Mouse (Mus musculus): ENCODE data around the gene Lman1l. TPM values are rescaled to one million over a fixed set of nuclear protein-coding genes. Genes with fewer than 3 reads are reported as not detected.

Lman1l gene
- polyA plus RNA-seq, 1 experiment from 2014 or later: not detected

- H3K9ac ChIP-seq (replicated peaks; ENCODE audit: low read depth, low read length): no peak overlapping the region
- no peaks in the 10 kb centered on the region for H3K9me3 ChIP-seq (ENCODE audit: control insufficient read depth, low read depth, low read length)
- no peak overlapping the region for H3K4me3 ChIP-seq (ENCODE audit: low read depth, low read length)
- no peaks in the 10 kb centered on the region for H3K27me3 ChIP-seq (ENCODE audit: control insufficient read depth, insufficient read depth, low read length)
- H3K4me1 ChIP-seq (ENCODE audit: control insufficient read depth, insufficient read depth, low read length): no peaks in the 10 kb centered on the region
- no peak overlapping the region for H3K4me2 ChIP-seq (replicated peaks; ENCODE audit: low read depth, low read length)
- no peaks in the 10 kb centered on the region for H3K36me3 ChIP-seq (ENCODE audit: control insufficient read depth, insufficient read depth, low read length)
- no peak for ATAC-seq (ENCODE audit: insufficient number of reproducible peaks, insufficient read depth, low FRiP score, low read depth)
- no peak overlapping the region for H3K27ac ChIP-seq (ENCODE audit: low read length)
- WGBS: 22% methylated on average over 4 of the region's 4 CpGs
Observed at GRCm38 (mm10) chr9:57659774-57660173, 39.2 kb upstream of the Lman1l start.

GRCm38 (mm10) chr9:57658970-57659369 lies 38.4 kb upstream of the Lman1l start:
- Histone ChIP-seq H3K4me2 (replicated peaks; ENCODE audit: low read depth, low read length) (no peak overlapping the region), H3K27ac (ENCODE audit: low read length) (no peak overlapping the region), H3K27me3 (ENCODE audit: control insufficient read depth, insufficient read depth, low read length) (no peaks in the 10 kb centered on the region), H3K4me1 (ENCODE audit: control insufficient read depth, insufficient read depth, low read length) (no peaks in the 10 kb centered on the region), H3K9ac (replicated peaks; ENCODE audit: low read depth, low read length) (no peak overlapping the region), H3K36me3 (ENCODE audit: control insufficient read depth, insufficient read depth, low read length) (no peaks in the 10 kb centered on the region), H3K9me3 (ENCODE audit: control insufficient read depth, low read depth, low read length) (no peaks in the 10 kb centered on the region), H3K4me3 (ENCODE audit: low read depth, low read length) (no peak overlapping the region)
- WGBS: 85% methylated on average over 4 of the region's 4 CpGs
- ATAC-seq (ENCODE audit: insufficient number of reproducible peaks, insufficient read depth, low FRiP score, low read depth): no peak

DNA sequence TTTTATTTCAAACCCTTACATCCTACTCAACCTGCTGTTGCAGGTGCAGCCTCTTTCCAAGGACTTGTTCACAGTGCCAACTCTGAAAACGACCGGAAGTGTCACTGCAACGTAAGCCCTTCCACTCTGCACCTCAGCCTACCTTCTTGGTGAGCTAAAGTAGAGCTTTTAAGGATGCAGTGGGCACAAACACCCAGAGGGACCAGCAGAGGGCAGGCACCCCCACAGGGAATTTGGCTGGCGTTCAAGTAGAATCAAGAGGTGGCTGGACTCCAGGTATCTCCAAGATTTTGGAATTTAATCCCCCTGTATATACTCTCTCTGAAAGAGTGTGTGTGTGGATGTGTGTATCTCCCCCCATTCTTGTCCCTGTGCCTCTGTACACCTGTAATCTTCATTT lies 37.3 kb upstream of the Lman1l start:
- no peak overlapping the region for H3K4me3 ChIP-seq (ENCODE audit: low read depth, low read length)
- WGBS: 56% methylated on average over 4 of the region's 4 CpGs
- no peak overlapping the region for H3K9ac ChIP-seq (replicated peaks; ENCODE audit: low read depth, low read length)
- H3K4me1 ChIP-seq (ENCODE audit: control insufficient read depth, insufficient read depth, low read length): no peaks in the 10 kb centered on the region
- no peaks in the 10 kb centered on the region for H3K27me3 ChIP-seq (ENCODE audit: control insufficient read depth, insufficient read depth, low read length)
- H3K36me3 ChIP-seq (ENCODE audit: control insufficient read depth, insufficient read depth, low read length): no peaks in the 10 kb centered on the region
- no peak for ATAC-seq (ENCODE audit: insufficient number of reproducible peaks, insufficient read depth, low FRiP score, low read depth)
- no peak overlapping the region for H3K4me2 ChIP-seq (replicated peaks; ENCODE audit: low read depth, low read length)
- no peaks in the 10 kb centered on the region for H3K9me3 ChIP-seq (ENCODE audit: control insufficient read depth, low read depth, low read length)
- H3K27ac ChIP-seq (ENCODE audit: low read length): no peak overlapping the region

- H3K36me3 ChIP-seq (ENCODE audit: control insufficient read depth, insufficient read depth, low read length): no peaks in the 10 kb centered on the region
- H3K27ac ChIP-seq (ENCODE audit: low read length): no peak overlapping the region
- no peak overlapping the region for H3K9ac ChIP-seq (replicated peaks; ENCODE audit: low read depth, low read length)
- no peak for ATAC-seq (ENCODE audit: insufficient number of reproducible peaks, insufficient read depth, low FRiP score, low read depth)
- H3K4me2 ChIP-seq (replicated peaks; ENCODE audit: low read depth, low read length): no peak overlapping the region
- 79% methylated on average over 19 of the region's 19 CpGs for WGBS
- no peaks in the 10 kb centered on the region for H3K27me3 ChIP-seq (ENCODE audit: control insufficient read depth, insufficient read depth, low read length)
- H3K4me1 ChIP-seq (ENCODE audit: control insufficient read depth, insufficient read depth, low read length): no peaks in the 10 kb centered on the region
- H3K4me3 ChIP-seq (ENCODE audit: low read depth, low read length): no peak overlapping the region
- no peaks in the 10 kb centered on the region for H3K9me3 ChIP-seq (ENCODE audit: control insufficient read depth, low read depth, low read length)
Observed at GRCm38 (mm10) chr9:57656631-57657350, 36.2 kb upstream of the Lman1l start.

- Histone ChIP-seq H3K9ac (replicated peaks; ENCODE audit: low read depth, low read length) (no peak overlapping the region), H3K4me2 (replicated peaks; ENCODE audit: low read depth, low read length) (no peak overlapping the region; the same call in 1 of the 2 replicates), H3K4me3 (ENCODE audit: low read depth, low read length) (no peak overlapping the region), H3K36me3 (ENCODE audit: control insufficient read depth, insufficient read depth, low read length) (no peaks in the 10 kb centered on the region), H3K4me1 (ENCODE audit: control insufficient read depth, insufficient read depth, low read length) (peaks cover 1% of the 10 kb centered on the region; the same call in 1 of the 2 replicates), H3K9me3 (ENCODE audit: control insufficient read depth, low read depth, low read length) (no peaks in the 10 kb centered on the region), H3K27me3 (ENCODE audit: control insufficient read depth, insufficient read depth, low read length) (no peaks in the 10 kb centered on the region), H3K27ac (ENCODE audit: low read length) (no peak overlapping the region)
- WGBS: 2% methylated on average over 11 of the region's 11 CpGs
- ATAC-seq (ENCODE audit: insufficient number of reproducible peaks, insufficient read depth, low FRiP score, low read depth): peak; percentile 68
Observed at GRCm38 (mm10) chr9:57655749-57656148, 35.2 kb upstream of the Lman1l start.

GRCm38 (mm10) chr9:57654966-57655365 lies 34.4 kb upstream of the Lman1l start:
- H3K9ac ChIP-seq (replicated peaks; ENCODE audit: low read depth, low read length): no peak overlapping the region
- peaks cover 5% of the 10 kb centered on the region; the same call in 1 of the 2 replicates for H3K4me1 ChIP-seq (ENCODE audit: control insufficient read depth, insufficient read depth, low read length)
- WGBS: 79% methylated on average over 1 of the region's 1 CpGs
- H3K9me3 ChIP-seq (ENCODE audit: control insufficient read depth, low read depth, low read length): no peaks in the 10 kb centered on the region
- no peak overlapping the region for H3K4me2 ChIP-seq (replicated peaks; ENCODE audit: low read depth, low read length)
- H3K27ac ChIP-seq (ENCODE audit: low read length): no peak overlapping the region
- no peaks in the 10 kb centered on the region for H3K36me3 ChIP-seq (ENCODE audit: control insufficient read depth, insufficient read depth, low read length)
- no peak for ATAC-seq (ENCODE audit: insufficient number of reproducible peaks, insufficient read depth, low FRiP score, low read depth)
- H3K4me3 ChIP-seq (ENCODE audit: low read depth, low read length): no peak overlapping the region
- H3K27me3 ChIP-seq (ENCODE audit: control insufficient read depth, insufficient read depth, low read length): no peaks in the 10 kb centered on the region

DNA sequence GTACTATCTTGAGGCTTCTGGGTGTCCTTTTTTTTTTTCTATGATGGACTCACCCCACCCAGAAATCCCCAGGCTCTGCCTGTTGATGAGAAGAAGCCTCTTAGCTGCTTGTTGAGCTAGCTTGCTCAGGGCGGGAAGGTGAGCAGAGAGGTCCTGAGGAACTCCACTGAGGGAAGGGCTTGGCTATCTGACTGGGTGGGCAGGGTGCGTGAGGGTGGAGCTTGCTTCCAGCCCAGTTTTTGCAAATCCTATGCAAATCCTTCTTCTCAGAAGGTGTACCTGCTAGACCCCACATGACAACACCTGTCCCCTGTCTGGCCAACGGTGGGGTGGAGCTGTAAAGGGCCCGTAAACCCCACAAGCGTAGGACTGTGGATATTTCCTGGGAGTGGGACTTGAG lies 32.7 kb upstream of the Lman1l start, which contains the start of gene Csk:
Csk (minus strand) TSS at position 349 of the 400 bp plus-strand sequence.
- Histone ChIP-seq H3K9ac (replicated peaks; ENCODE audit: low read depth, low read length) (0 out of 2 replicates have a peak within 1 kb of the TSS, but pooled peaks have one; percentile 2), H3K4me2 (replicated peaks; ENCODE audit: low read depth, low read length) (peak within 1 kb of the TSS; percentile 7; the same call in 1 of the 2 replicates), H3K36me3 (ENCODE audit: control insufficient read depth, insufficient read depth, low read length) (no peaks in the 10 kb centered on the region), H3K4me1 (ENCODE audit: control insufficient read depth, insufficient read depth, low read length) (peaks cover 5% of the 10 kb centered on the region; the same call in 1 of the 2 replicates), H3K27ac (ENCODE audit: low read length) (no peak within 1 kb of the TSS; the same call in 1 of the 2 replicates), H3K9me3 (ENCODE audit: control insufficient read depth, low read depth, low read length) (no peaks in the 10 kb centered on the region), H3K4me3 (ENCODE audit: low read depth, low read length) (no peak within 1 kb of the TSS), H3K27me3 (ENCODE audit: control insufficient read depth, insufficient read depth, low read length) (no peaks in the 10 kb centered on the region)
- ATAC-seq (ENCODE audit: insufficient number of reproducible peaks, insufficient read depth, low FRiP score, low read depth): no peak
- 58% methylated on average over 5 of the region's 5 CpGs for WGBS

DNA sequence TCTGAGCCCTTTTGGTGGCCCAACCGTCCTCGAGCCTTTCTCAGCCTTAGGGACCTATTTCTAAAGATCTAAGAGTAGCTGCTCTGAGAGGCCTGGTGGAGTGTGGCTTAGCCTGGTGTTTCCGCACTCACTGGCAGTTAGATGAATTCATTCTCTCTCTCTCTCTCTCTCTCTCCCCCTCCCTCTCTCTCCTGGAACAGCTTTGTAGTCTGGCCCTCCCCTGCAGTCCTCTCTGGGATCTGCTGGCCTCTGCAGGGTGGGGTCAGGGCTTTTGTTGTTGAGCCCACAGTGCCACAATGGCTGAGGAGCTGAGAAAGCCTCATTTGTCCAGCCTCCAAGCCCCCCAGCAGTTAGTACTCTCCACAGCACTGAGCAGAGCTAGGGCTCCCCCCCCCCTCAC lies 32.3 kb upstream of the Lman1l start:
- Histone ChIP-seq H3K36me3 (ENCODE audit: control insufficient read depth, insufficient read depth, low read length) (no peaks in the 10 kb centered on the region), H3K27me3 (ENCODE audit: control insufficient read depth, insufficient read depth, low read length) (no peaks in the 10 kb centered on the region), H3K4me1 (ENCODE audit: control insufficient read depth, insufficient read depth, low read length) (peaks cover 5% of the 10 kb centered on the region; the same call in 1 of the 2 replicates), H3K27ac (ENCODE audit: low read length) (no peak overlapping the region; the same call in 1 of the 2 replicates), H3K4me3 (ENCODE audit: low read depth, low read length) (no peak overlapping the region), H3K4me2 (replicated peaks; ENCODE audit: low read depth, low read length) (peak overlapping the region; percentile 7; the same call in 1 of the 2 replicates), H3K9ac (replicated peaks; ENCODE audit: low read depth, low read length) (0 out of 2 replicates have a peak overlapping the region, but pooled peaks have one; percentile 2), H3K9me3 (ENCODE audit: control insufficient read depth, low read depth, low read length) (no peaks in the 10 kb centered on the region)
- 44% methylated on average over 3 of the region's 3 CpGs for WGBS
- no peak for ATAC-seq (ENCODE audit: insufficient number of reproducible peaks, insufficient read depth, low FRiP score, low read depth)
